Mouse (Mus musculus) Muller cell, postnatal 12 days (primary cell): Measurements from ENCODE around the gene Zswim1.
A peak's percentile ranks its signal among the peaks of the same experiment; 100 is the strongest.

Source experiments
- DNase-seq: peaks from one replicate; pipeline ENCODE4 v3.0.0-alpha.2; 2015; ENCODE audit errors: inconsistent ontology term

Zswim1 gene

DNA sequence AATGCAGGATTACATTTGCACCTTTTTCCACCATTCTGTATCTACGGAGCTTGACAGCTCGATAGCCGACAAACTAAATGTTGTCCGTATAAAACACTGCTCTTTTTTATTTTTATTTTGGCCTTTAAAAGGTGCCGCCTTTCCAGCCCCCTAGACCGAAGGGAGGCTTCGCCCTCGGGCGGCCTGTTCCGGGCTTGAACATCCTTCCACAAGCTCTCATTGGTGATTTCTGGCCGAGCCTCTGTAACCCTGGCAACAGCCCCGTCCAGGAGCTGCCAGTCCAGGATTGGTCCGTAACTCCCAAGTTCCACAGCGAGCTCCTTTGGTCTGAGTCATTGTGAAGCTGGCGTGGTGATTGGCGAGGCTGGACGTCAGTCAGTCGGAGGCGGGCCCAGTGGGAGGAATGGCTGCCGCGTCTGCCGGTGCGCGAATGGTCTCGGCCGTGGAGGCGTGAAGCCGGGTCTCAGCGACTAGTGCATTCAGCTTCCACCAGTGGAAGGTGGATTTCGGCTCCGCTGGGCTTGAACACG lies at the start of gene Zswim1:
Gene Zswim1 (plus strand): TSS at position 51 of the 530 bp plus-strand sequence.
- DNase-seq, result peak; percentile 99

DNA sequence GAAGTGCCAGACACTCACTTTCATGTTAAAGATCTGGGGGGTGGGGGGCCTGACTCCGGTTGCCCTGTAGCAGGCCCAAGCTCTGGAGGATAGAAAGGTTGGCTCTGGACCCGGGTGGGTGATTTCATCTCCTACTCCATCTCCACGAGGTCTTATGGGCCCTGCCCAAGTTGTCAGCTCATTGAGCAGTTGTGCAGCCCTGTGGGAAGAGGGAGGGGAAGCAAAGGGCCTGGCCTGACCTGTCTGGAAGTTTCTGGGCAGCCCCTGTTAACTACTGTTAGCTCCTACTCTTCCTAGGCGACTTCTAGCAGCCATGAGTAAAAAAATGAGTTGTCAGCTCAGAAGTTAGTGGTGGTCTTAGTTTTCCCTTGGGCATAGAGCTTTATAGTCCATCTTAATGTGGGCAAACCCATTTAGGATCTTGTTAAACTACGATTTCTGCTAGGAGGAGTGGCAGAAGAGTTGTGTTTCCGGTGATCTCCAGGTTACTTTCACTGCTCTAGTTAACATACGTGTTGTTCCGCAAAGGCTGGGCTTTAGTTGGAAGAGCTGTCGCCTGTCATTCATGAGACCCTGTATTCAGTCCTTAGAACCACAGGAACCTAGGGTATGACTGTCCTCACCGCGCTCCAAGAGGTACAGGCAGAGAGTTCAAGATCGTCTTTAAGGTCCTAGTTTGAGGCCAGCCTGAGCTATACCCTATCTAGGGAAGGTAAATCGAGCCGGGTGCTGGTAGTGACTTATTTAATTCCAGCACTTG lies 49.1 kb upstream of the Zswim1 start:
- no peak for DNase-seq

DNA sequence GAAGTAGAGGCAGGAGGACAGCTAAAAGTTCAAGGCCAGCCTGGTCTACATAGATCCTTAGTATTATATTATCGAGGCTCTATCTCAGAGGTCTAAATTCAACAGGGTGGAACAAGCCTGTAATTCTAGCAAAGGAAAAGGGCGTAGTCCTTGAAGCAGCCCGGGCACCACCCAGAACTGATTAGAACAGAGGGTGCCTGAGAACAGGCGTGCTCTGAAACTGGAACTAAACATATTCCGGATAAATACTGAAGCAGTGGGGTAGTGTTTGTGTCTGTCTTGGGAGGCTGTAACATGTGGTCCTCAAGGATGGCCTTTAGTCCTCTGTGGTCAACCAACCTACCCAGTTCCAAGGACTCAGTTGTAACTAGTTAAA lies 48.5 kb upstream of the Zswim1 start:
- no peak for DNase-seq

DNA sequence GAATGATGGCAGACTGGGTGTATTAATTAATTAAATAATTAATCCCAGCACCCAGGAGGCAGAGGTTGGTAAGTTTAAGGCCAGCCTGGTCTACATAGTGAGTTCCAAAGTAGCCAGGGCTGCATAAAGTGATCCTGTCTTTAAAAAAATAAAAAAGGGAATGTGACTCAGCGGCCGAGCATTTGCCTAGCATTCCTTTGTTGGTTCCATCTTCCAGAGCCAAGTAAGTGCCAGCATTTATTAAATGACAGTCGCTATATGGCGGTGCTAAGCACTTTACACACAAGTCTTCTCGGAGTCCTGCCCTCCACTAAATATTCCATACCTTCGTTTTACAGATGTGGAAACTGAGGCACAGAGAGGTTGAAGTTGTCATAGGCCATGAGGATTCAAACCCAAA lies 46.4 kb upstream of the Zswim1 start:
- peak; percentile 54 for DNase-seq

DNA sequence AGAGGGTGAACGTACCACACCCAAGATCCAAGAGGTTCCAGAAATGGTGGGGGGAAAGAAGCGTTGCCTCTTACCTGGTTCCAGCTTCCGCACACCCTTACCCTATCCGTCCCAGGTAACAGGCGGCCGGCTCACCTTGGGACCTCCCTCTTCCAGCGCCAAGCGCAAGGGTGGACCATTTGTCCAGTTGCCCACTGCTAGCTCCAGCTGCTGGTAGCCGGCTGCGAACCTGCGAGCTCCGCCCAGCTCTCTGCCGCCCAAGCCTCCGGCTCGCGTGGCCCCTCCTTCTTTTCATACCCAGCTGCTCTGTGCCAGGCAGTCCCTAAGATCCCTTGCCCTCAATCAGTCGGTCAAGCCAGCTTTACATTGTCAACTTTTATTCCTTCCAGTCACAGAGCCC lies 45.7 kb upstream of the Zswim1 start:
- no peak for DNase-seq

DNA sequence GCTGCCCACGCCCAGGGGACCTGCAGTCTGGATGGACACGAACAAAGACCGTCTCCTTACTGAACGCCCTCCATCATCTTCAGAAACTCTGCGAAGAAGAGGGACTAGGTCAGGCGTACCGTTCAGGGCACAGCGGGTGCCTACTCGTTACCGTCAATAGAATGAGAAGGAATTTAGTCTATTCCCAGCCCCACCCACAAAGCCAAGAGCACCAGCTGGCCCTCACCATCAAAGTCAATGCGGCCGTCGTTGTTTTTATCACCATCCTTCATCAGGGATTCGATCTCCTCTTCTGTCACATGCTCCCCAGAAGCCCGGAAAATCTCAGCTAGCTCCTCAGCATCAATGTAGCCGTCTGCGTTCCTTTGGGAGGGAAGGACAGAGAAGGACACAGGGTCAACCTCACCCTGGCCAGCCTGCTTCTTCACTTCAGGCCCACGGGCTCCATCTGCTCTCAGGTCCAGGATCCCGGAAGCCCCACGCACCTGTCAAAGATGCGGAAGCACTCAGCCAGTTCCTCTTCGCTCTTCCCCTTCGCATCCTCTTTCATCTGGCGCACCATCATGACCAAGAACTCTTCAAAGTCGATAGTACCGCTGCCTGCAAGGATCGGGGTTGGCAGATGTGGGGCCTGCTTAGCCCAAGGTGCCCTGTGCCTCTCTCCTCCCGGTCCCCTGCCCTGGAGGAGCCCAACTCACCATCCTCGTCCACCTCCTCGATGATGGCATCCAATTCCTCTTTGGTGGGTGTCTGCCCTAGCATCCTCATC lies 45.1 kb upstream of the Zswim1 start:
- no peak for DNase-seq

DNA sequence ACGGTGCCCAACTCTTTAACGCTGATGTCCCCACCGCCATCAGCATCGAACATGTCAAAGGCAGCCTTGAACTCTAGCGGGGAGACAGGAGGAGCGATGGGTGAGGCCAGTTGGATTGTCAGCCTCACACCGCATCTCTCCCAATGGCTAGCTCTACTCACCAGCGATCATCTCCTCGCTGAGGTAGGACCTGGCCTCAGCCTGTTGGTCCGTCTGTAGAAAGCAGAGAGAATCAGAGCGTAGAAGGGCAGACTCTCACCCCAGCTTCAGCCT lies 44.5 kb upstream of the Zswim1 start:
- no peak for DNase-seq

DNA sequence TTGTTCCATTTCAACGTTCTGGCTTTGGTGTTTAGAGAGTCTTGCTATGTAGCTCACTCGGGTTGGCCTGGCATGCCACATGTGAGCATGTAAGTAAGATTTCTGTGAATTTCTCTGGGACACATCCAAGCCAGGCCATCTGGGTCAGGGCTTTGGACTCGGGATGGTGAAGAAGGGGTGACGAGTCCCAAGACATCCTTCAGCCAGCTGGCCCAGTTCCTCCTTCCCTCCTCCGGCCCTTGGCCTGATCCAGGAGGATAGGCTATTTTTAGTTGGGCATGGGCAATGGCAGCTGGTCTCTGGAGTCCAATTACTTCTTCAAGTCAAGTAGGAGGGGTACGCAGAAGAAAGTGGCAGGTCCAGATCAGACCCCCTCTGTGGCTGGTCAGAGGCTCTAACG lies 43.7 kb upstream of the Zswim1 start:
- no peak for DNase-seq

DNA sequence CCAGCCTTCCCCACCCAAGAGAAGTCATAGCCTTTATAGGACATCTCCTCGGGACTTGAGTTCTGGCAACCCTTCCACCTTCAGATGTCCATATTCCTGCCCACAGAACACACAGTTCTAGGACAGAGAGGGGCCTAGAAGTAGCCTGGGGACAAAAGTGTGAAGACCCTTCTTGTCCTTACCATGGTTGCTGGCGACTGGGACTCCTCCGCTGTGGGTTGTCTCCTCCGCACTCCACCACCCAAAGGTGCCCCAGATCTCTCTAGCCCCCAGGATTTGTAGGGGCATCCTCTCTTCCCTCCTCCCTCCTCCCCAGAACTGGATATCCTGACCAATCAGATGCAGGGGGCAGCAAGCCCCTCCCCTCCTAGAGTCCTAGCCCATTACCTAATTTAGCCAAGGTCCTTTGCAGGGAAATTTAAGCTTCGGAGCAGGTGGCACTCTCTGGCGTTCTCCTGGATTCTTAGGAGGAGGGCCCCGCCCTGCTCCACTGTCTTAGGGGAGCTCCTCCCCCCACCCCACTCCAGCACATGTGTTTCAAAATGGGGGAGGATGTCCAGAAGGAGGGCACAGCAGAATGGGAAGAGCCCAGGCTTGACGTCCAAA lies 42.9 kb upstream of the Zswim1 start, which contains the start of gene Tnnc2:
Gene Tnnc2 (minus strand): TSS at position 487 of the 606 bp plus-strand sequence.
- no peak for DNase-seq

DNA sequence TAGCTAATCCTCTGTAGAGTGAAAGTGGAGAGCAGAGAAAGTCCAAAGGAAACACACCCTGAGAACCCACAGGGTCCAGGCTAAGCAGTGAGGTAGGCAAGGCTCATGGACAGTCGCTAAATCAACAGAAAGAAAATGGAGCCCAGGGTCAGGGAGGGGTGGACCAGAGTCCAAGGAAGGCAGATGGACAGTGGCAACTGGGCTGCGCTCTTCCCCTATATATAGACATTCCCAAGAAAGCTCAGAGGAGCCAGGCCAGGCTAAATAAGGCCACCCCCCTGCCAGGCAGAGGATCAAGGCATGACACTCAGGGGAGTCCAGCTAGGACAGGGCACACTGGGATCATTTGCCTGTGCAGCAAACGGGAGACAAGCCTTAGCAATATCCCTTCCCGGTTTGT lies 40.6 kb upstream of the Zswim1 start:
- DNase-seq, result no peak

DNA sequence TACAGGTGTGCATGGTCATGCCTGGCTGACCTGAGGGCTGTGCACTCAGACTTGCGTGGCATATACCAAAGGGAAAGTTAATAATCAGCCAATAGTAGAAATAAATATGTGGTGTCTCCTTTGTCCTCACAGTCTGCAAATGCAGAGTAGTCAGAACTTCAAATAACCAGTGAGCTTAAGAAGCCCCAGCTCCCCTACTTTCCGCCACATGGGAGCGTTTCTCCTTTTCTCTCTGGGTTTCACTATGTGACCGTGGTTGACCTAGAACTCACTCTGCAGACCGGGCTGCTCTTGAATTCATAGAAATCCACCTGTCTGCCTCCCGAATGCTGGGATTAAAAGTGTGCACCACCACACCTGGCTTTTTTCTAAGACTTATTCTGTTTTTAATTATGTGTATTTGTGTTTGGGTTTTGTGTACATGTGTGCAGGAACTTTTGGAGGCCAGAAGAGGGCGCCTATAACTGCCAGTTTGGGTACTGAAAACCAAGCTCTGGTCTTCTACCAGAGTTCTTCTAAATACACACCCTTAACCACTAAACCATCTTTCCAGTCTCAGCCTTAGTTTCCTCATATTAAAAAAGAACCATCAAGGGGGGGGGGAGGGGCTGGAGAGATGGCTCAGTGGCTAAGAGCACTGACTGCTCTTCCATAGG lies 38.4 kb upstream of the Zswim1 start:
- no peak for DNase-seq

DNA sequence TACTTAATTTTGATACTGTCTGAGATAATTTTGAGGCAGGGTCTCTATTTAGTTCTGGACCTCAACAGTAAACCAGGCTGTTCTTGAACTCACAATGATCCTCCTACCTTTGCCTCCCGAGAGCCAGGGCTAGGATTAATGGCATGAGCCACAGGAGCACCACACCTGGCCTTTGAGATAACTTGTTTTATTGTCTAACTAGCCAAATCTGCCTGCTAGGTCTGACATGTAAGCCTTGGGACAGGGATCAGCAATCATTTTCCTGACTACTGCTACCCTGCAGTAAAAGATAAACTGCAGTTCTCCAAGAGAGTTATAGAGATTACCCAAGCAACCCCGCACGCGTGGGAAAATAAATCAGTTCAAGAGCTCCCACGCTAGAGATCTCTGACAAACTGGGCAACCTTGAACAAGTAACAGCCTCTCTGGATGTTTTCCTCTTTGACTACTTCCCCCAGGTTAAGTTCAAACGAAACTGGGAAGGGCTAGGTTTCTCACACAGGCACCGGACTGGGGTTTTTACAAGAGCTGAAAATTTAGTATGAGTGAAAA lies 37.5 kb upstream of the Zswim1 start:
- no peak for DNase-seq

DNA sequence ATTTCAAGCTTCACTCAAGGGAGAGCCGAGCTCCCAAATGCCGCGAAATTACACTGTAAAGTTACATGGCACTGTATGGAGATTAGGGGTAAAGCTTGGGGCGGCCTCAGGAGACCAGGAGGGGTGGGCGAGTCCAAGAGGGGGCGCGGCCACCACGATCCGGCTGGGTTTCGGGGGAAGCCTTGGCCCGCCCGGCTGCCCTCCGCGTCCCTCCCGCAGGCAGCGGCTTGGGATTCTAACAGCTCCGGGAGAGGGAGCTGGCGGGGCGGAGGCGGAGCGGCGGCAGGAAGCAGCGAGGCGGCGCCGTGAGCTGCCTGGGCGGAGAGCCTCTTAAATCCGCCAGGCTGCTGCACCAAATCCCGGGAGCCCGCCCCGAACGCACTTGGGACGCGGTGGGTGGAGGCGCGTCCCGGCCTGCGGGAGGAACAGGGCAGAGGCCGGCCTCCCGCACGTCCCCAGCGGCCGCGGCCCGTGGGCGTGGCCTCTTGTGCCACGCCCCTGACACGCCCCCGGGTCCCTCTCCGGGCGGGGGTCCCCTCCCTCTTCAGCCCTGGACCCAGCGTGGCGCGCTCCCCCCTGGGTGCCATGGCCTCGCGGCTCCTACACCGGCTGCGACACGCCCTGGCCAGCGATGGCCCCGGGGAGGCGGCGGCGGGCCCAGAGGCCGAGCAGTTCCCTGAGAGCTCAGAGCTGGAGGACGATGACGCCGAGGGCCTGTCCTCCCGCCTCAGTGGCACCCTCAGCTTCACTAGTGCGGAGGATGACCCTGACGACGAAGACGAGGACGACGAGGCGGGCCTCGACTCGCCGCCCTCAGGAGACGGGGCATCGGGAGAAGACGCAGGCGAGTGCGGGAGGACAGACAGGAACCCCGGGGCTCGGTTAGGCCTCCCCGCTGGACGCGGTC lies 36.8 kb upstream of the Zswim1 start, which contains the start of gene Snx21:
Gene Snx21 (plus strand): TSS at position 343 of the 907 bp plus-strand sequence.
- DNase-seq, result peak; percentile 98

DNA sequence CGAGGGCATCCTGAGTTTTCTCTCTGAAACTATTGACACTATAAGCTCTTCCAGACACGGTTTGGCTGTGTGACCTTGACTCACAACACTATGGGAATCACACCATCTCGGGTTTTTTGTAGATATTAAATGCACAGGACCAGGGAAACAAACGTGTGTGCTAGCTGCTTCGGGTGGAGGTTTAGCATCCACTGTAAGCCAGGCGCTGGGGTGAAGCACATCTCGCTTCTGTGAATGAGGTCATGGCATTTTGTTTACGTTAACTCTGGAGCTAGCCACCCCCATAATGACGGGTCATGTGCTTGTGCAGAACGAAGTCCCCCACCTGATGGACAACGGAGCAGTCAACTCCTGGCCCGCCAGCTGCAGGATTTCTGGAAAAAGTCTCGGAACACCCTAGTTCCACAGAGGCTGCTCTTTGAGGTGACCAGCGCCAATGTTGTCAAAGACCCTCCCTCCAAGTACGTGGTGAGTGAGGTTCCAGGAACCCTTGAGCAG lies 36.0 kb upstream of the Zswim1 start:
- DNase-seq, result no peak

DNA sequence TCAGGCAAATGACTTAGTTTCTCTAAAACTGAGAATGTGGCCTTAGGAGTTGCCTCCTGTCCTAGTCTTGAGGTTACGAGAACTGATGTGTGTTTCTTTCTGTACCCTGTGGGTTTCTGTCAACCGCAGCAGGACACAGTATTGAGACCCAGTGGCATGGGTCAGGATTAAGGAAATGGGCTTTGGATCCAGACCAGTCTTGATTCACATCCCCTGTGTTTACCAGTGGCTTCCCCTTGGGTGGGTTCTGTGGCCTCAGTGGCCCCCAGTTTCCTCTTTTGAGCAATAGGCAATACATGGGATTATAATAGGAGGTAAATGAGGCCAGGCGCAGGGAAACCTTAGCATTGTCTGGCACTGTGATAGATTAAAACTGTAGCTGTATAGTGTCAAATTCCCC lies 35.5 kb upstream of the Zswim1 start:
- DNase-seq, result no peak

DNA sequence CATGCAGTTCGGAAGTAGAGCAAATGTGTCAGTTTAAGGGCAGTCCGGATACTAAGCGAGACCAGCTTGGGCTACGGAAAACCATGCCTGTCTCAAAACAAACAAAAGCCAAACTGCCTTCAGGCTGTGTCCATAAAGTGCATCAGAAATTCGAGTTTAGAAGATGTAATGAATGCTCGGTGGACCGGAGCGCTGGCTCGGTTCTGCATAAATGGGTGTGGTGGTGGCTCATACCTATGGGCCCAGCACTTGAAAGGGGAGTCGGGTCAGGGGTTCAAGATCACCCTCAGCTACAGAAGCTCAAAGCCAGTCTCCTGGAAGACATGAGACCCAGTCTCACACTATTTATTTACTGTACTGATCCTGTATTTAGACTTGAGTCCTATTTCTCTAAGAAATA lies 34.7 kb upstream of the Zswim1 start:
- DNase-seq, result no peak

DNA sequence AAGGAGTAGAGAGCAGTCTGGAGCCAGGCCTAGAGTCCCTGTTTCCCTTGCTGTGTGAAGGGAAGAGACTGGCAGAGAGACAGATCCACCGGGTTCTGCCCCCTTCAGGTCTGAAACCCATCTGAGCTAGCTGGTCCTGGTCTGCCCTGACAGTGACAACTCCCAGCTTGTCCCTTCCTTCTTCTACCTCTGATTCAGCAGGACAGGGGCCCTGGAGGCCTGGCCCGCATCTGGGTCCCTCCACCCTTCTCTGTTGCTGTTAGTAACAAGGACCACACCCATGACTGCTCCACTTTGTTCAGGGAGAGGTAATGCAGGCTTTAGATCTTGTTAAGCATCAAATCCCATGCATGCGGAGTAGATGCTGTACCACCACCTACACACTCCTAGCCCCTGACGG lies 34.1 kb upstream of the Zswim1 start:
- no peak for DNase-seq

DNA sequence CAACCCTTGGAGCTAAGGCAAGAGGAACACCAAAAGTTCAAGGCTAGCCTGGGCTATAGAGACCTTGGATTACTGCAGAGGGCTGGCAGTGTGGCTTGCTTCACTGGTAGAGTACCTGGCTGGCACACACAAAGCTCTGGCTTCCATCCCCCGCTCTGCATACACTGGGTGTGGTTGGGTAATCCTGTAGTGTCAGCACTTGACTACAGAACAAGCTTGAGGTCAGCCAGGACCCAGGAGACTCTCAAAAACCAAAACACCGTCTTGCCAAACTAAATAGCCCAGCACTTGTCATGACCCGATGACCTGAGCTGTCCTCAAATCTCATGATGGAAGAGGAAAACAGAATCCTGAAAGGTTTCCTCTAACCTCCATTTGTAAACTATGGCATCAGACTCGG lies 32.0 kb upstream of the Zswim1 start:
- no peak for DNase-seq

DNA sequence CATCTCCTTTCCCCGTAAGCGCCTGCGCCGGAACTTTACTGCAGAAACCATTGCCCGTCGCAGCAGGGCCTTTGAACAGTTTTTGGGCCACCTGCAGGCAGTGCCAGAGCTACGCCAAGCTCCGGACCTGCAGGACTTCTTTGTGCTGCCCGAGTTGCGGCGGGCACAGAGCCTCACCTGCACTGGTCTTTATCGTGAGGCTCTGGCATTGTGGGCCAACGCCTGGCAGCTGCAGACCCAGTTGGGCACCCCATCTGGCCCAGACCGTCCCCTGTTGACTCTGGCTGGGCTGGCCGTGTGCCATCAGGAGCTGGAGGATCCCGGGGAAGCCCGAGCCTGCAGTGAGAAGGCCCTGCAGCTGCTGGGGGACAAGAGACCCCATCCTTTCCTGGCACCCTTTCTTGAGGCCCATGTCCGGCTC lies 30.6 kb upstream of the Zswim1 start:
- DNase-seq, result no peak

DNA sequence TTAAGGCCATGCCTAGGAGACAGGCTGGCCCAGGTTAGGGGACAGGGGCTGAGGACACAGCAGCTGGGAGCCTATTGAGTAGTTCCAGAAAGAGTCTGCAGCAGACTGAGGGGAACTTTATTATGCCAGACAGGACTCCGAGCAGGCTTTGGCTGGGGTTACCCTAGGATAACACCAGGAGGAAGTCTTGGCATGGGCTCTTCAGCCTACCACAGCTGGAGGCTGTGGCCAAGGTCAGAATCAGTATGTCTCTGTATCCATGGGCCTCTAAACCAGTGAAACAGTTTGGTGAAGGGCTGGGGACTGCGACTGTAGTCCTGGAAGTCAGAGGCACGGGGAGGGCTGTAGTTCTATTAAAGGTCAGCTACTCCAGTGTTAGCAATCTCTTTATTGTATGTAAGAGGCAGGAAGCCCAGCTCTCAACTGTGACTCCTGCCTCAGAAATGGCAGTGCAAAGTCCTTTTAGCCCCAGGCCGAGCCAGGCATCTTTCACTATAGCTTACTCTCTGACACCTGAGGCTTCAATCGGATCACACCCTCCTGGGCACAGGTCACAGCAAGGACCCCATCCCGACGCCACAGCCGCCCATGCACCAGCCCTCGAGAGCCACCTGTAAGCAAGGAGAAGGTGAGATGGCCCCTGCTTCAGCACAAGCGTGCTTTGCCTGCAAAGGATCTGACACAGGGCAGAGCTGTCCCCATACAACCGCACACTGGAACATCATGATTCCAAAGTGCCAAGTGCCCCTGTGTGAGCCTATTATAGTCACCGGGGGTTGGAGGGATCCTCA lies 29.9 kb upstream of the Zswim1 start:
- DNase-seq, result no peak
